Mouse (Mus musculus) ES-Bruce4 (cell line): Measurements from ENCODE around the gene Sh3gl3. TPM values are rescaled to one million over a fixed set of nuclear protein-coding genes. Genes with fewer than 3 reads are reported as not detected.
"Not testable (repeated sequence)": the region's sequence is repeated elsewhere in the genome, so short reads cannot be mapped to it uniquely, and the experiment has no call there.

Source experiments
- H3K27ac ChIP-seq: 2 replicates; pipeline ENCODE4 v1.5.1; 2012; ENCODE audit warnings: low read length, inconsistent platforms; ENCODE audit not compliant: insufficient read depth
- H3K27me3 ChIP-seq: 2 replicates; pipeline ENCODE4 v1.6.1; 2012; ENCODE audit warnings: mild to moderate bottlenecking, low read length, inconsistent platforms; ENCODE audit not compliant: control insufficient read depth, poor library complexity, insufficient read depth, severe bottlenecking
- H3K36me3 ChIP-seq: 2 replicates; pipeline ENCODE4 v1.6.1; 2012; ENCODE audit warnings: inconsistent platforms, mild to moderate bottlenecking, low read length, moderate library complexity; ENCODE audit not compliant: control insufficient read depth, poor library complexity, insufficient read depth, severe bottlenecking
- H3K4me1 ChIP-seq: one replicate; pipeline ENCODE4 v1.8.1; 2011; ENCODE audit warnings: low read length; ENCODE audit not compliant: control insufficient read depth, insufficient read depth
- H3K4me3 ChIP-seq: 2 replicates; pipeline ENCODE4 v1.5.1; 2011; ENCODE audit warnings: low read depth, mild to moderate bottlenecking, low read length
- H3K9ac ChIP-seq: 2 replicates; pipeline ENCODE4 v1.6.1; 2012; ENCODE audit warnings: low read depth, mild to moderate bottlenecking, inconsistent platforms; ENCODE audit not compliant: poor library complexity, severe bottlenecking
- H3K9me3 ChIP-seq: replicated peaks from 2 replicates; pipeline ENCODE4 v1.6.1; 2012; ENCODE audit warnings: mild to moderate bottlenecking, low read length, inconsistent platforms; ENCODE audit not compliant: control insufficient read depth, poor library complexity, insufficient read depth, severe bottlenecking
- CTCF ChIP-seq: IDR thresholded peaks from one replicate; pipeline ENCODE4 v1.8.1; 2011; ENCODE audit warnings: low read depth, low read length
- EP300 ChIP-seq: IDR thresholded peaks from 2 replicates; pipeline ENCODE4 v1.6.1; 2011; ENCODE audit warnings: low read depth, low read length; ENCODE audit not compliant: insufficient read depth
- POLR2A ChIP-seq: IDR thresholded peaks from one replicate; pipeline ENCODE4 v1.8.1; 2011; ENCODE audit warnings: low read length; ENCODE audit not compliant: insufficient read depth
- polyA plus RNA-seq: library from polyadenylated mRNA; stranded (reverse); fragments of >200 nt; gene quantifications from 2 replicates; pipeline ENCODE4 v1.2.4, GENCODE M21; 2011; ENCODE audit warnings: low read depth; ENCODE audit not compliant: missing spikeins, insufficient read depth, insufficient read length

Gene Sh3gl3
- polyA plus RNA-seq, 1 experiment = 20.9 TPM

GRCm38 (mm10) chr7:82271742-82272141 lies 98.1 kb downstream of the Sh3gl3 start:
- H3K9me3 ChIP-seq = no peaks in the 10 kb centered on the region
- no peak overlapping the region for H3K4me3 ChIP-seq
- H3K4me1 ChIP-seq = no peaks in the 10 kb centered on the region
- TF ChIP-seq CTCF = no peak
- no peak for TF ChIP-seq EP300
- no peak for TF ChIP-seq POLR2A
- H3K27me3 ChIP-seq = no peaks in the 10 kb centered on the region
- no peak overlapping the region for H3K27ac ChIP-seq
- H3K36me3 ChIP-seq = no peaks in the 10 kb centered on the region
- H3K9ac ChIP-seq = no peak overlapping the region

GRCm38 (mm10) chr7:82272875-82273274 lies 99.2 kb downstream of the Sh3gl3 start:
- not testable (repeated sequence) for H3K4me1 ChIP-seq, H3K36me3 ChIP-seq, H3K4me3 ChIP-seq, H3K9me3 ChIP-seq, H3K27me3 ChIP-seq, H3K27ac ChIP-seq, H3K9ac ChIP-seq

GRCm38 (mm10) chr7:82274011-82274709 lies 100.5 kb downstream of the Sh3gl3 start:
- Histone ChIP-seq H3K4me1 (no peaks in the 10 kb centered on the region), H3K9me3 (no peaks in the 10 kb centered on the region), H3K27ac (no peak overlapping the region), H3K9ac (no peak overlapping the region), H3K36me3 (no peaks in the 10 kb centered on the region), H3K27me3 (no peaks in the 10 kb centered on the region), H3K4me3 (no peak overlapping the region)
- TF ChIP-seq EP300 = no peak
- TF ChIP-seq CTCF = peak; percentile 92

- no peak overlapping the region for H3K27ac ChIP-seq
- H3K27me3 ChIP-seq = no peaks in the 10 kb centered on the region
- H3K9me3 ChIP-seq = no peaks in the 10 kb centered on the region
- no peak overlapping the region for H3K4me3 ChIP-seq
- TF ChIP-seq EP300 = no peak
- TF ChIP-seq POLR2A = no peak
- TF ChIP-seq CTCF = no peak
- no peaks in the 10 kb centered on the region for H3K4me1 ChIP-seq
- no peak overlapping the region for H3K9ac ChIP-seq
- no peaks in the 10 kb centered on the region for H3K36me3 ChIP-seq
Observed at GRCm38 (mm10) chr7:82274975-82275374, 101.3 kb downstream of the Sh3gl3 start.

GRCm38 (mm10) chr7:82275529-82276204 lies 102.0 kb downstream of the Sh3gl3 start:
- H3K9ac ChIP-seq = no peak overlapping the region
- H3K27ac ChIP-seq = no peak overlapping the region
- no peaks in the 10 kb centered on the region for H3K36me3 ChIP-seq
- H3K9me3 ChIP-seq = no peaks in the 10 kb centered on the region
- no peaks in the 10 kb centered on the region for H3K27me3 ChIP-seq
- H3K4me1 ChIP-seq = no peaks in the 10 kb centered on the region
- TF ChIP-seq POLR2A (no peak), CTCF (peak; percentile 53), EP300 (0 out of 2 replicates have a peak, but pooled peaks have one; percentile 12)
- H3K4me3 ChIP-seq = no peak overlapping the region

- Histone ChIP-seq H3K4me3 (no peak overlapping the region), H3K9me3 (no peaks in the 10 kb centered on the region), H3K4me1 (no peaks in the 10 kb centered on the region), H3K27ac (no peak overlapping the region), H3K9ac (no peak overlapping the region), H3K27me3 (no peaks in the 10 kb centered on the region), H3K36me3 (no peaks in the 10 kb centered on the region)
- TF ChIP-seq POLR2A = no peak
- TF ChIP-seq CTCF = no peak
- no peak for TF ChIP-seq EP300
Observed at GRCm38 (mm10) chr7:82282011-82282410, 108.4 kb downstream of the Sh3gl3 start.
